Mouse (Mus musculus) hematopoietic stem cell, adult 5-6 weeks (primary cell): ENCODE data around the gene Abcc1. TPM values are rescaled to one million over a fixed set of nuclear protein-coding genes. Genes with fewer than 3 reads are reported as not detected.

Source experiments
- ATAC-seq, 2 experiments: fragments of 125-278 bp in 1 of 2; replicated peaks in 1 of 2; 2 replicates each; pipeline ENCODE4 v1.8.0; 2016 to 2017; ENCODE audit warnings: inconsistent platforms in 2 of 2, mild to moderate bottlenecking in 2 of 2, moderate number of reproducible peaks in 2 of 2, low read depth in 1 of 2, moderate TSS enrichment in 1 of 2; ENCODE audit not compliant: low FRiP score in 2 of 2, poor library complexity in 2 of 2, severe bottlenecking in 2 of 2, insufficient read depth in 1 of 2, low TSS enrichment in 1 of 2
- total RNA-seq: library from RNA; stranded (forward); fragments of 172-1452, 232-1000 nt; gene quantifications from 2 replicates; pipeline ENCODE4 v1.2.3, GENCODE M21; 2017

Abcc1 gene
- total RNA-seq, result 56.7 and 59.1 TPM in 2 replicates

- ATAC-seq, result peak; percentile 39 to 61; a peak in 3 of 4 replicates
Measured at GRCm38 (mm10) chr16:14361362-14362098, at the start of gene Abcc1. Gene Abcc1, plus strand, starts transcription at chr16:14361558.

- ATAC-seq, result no peak
Measured at GRCm38 (mm10) chr16:14312914-14313313, 48.4 kb upstream of the Abcc1 start.

- peak; percentile 100 for ATAC-seq
Measured at GRCm38 (mm10) chr16:14316884-14317876, 44.2 kb upstream of the Abcc1 start, which contains the start of gene Fopnl. Gene Fopnl, minus strand, starts transcription at chr16:14317405.

GRCm38 (mm10) chr16:14319681-14320080 lies 41.7 kb upstream of the Abcc1 start:
- no peak for ATAC-seq

GRCm38 (mm10) chr16:14320494-14320893 lies 40.9 kb upstream of the Abcc1 start:
- ATAC-seq, result no peak

DNA sequence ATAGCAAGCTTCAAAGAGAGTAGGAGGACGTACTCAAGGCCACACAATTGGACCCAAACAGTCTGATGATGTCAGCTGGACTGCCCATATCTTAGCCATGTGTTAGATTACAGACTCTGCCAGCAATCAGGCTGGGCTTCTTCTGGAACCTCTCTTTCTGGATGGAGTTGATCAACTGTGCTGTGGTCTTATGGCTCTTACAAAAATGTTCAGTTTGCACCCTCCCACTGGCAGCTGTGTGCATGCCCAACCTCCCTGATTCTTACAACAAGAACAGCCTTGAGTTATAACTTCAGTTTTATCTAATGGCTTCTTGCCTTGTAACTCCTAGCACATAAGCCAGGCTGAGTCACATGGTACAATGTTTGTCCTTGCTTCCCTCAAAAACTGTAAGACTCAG lies 33.2 kb upstream of the Abcc1 start:
- no peak for ATAC-seq

DNA sequence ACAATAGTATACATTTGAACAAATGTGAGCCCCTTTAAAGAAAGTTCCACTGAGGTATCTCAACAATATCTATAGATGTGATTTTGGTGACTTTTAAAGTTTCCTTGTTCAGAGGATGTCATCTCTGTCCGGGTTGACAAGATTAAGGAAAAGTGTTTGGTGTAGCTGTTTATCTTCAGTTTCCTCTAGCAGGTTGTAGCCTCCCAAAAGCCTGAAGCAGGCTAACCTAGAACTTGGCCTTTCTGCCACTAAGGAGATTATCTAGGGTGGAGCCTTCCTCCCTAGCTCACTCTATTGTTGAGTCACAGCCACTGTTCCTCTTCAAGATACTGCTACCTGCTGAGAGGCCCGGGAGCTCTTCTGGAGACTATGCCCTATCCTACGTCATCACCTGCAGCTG lies 16.4 kb upstream of the Abcc1 start:
- no peak for ATAC-seq

- ATAC-seq, result no peak
Measured at GRCm38 (mm10) chr16:14351571-14351970, 9.8 kb upstream of the Abcc1 start.

- ATAC-seq, result no peak
Measured at GRCm38 (mm10) chr16:14352234-14352633, 9.1 kb upstream of the Abcc1 start.

- peak in 1 of 2 experiments; percentile 27; a peak in 1 of 4 replicates for ATAC-seq
Measured at GRCm38 (mm10) chr16:14352663-14353062, 8.7 kb upstream of the Abcc1 start.

DNA sequence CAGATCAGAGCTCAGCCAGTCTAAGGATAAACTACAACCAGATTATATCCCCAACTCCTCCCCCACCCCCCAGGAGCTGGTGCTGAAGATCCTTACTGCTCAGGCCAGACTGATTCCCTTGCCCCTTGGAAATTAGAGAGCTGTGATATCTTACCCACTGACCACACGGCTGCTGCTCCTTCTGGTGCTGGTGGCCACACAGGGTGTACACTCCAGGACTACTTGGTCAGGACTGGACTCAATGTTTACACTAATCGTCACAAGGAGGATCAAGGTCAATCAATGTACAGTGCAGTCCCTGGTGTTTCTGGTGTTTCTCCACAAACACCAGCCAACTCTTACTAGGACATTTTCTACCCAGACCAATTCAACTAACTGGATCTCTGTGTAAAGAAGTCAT lies 3.5 kb upstream of the Abcc1 start:
- ATAC-seq, result no peak

DNA sequence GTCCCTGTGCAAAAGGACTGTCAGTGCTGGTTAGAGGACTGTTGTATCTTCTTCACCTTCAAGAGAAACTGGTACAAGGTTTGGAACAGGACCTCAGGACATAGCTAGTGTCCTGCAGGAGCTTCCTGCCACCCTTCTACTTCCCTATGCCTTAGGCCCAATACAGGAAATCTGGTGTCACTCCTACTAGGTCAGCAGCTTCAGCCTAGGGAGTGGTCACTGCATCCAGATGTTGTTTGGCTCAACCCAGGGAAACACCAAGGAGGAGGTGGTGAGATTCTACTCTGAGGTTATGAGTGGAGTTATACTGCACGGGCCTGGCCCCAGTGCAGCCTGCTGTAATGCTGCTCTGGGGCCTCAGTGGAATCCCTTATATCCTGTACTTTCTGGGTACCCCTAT lies 2.8 kb upstream of the Abcc1 start:
- ATAC-seq, result no peak

- ATAC-seq, result no peak
Measured at GRCm38 (mm10) chr16:14360931-14361330, 427 bp upstream of the Abcc1 start.

- no peak for ATAC-seq
Measured at GRCm38 (mm10) chr16:14362099-14362820, 902 bp downstream of the Abcc1 start.

DNA sequence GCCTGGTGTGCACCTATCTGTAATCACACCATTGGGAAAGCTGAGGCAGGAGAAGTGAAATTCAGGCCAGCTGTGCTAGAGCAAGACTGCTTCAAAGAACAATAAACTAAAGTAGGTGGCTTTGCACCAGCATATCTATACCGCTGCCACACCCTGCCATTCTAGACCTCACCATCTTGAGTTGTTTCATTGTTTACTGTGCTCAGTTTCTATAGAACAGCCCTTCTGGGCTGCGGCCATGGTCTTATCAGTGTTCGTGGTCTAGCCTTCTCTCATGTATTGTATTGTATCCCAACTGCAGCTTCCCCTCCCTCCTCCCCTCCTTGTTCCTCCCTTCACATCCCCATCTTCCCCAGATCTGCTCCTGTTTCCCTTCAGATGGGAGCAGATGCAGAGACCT lies 2.1 kb downstream of the Abcc1 start:
- no peak for ATAC-seq

GRCm38 (mm10) chr16:14364066-14364465 lies 2.7 kb downstream of the Abcc1 start:
- ATAC-seq, result no peak

GRCm38 (mm10) chr16:14365457-14365856 lies 4.1 kb downstream of the Abcc1 start:
- peak; percentile 68 to 77 for ATAC-seq
